15 mouse cellular contexts compared by ENCODE assay signal in genomic region chr10:36805265-36805664, GRCm38 (mm10).
"Had no signal": no experiment of that assay in that cellular context is flagged by ENCODE, and none has a peak within 500 bp of the region (broad histone marks: within the 10 kb centered on the region; RNA-seq: fewer than 3 reads in every experiment).

No protein-coding gene starts in this region.

- H3K4me2 ChIP-seq: liver, embryonic 11.5 days; liver, embryonic 15.5 days; neural tube, embryonic 15.5 days had no signal

- H3K9me3 ChIP-seq: limb, embryonic 10.5 days; liver, embryonic 15.5 days; neural tube, embryonic 15.5 days had no signal

- H3K36me3 ChIP-seq: limb, embryonic 10.5 days; liver, embryonic 15.5 days; neural tube, embryonic 15.5 days had no signal

- H3K27me3 ChIP-seq: liver, embryonic 15.5 days; neural tube, embryonic 15.5 days had no signal

- ATAC-seq: lung, postnatal 0 days had no signal

- H3K4me1 ChIP-seq: limb, embryonic 10.5 days; liver, embryonic 15.5 days had no signal

- H3K4me3 ChIP-seq: limb, embryonic 10.5 days; liver, embryonic 15.5 days; myocyte; neural tube, embryonic 15.5 days had no signal

- DNase-seq: kidney, adult 18-20 months; kidney, postnatal 10 days; kidney, postnatal 4 days; lung, adult 2 months; lung, postnatal 4 days; right cerebral cortex, postnatal 4 days; spleen, adult 18-20 months; thymus, adult 2 months; thymus, postnatal 25 days had no signal

- H3K27ac ChIP-seq: limb, embryonic 10.5 days; liver, embryonic 15.5 days; neural tube, embryonic 15.5 days had no signal

- H3K9ac ChIP-seq: liver, embryonic 15.5 days; neural tube, embryonic 15.5 days had no signal
